In genomic region chr4:33260311-33260710, GRCm38 (mm10) we compare ENCODE assay signal across 24 mouse cellular contexts. TPM values are rescaled to one million over a fixed set of nuclear protein-coding genes. Genes with fewer than 3 reads are reported as not detected.
DNase-seq lines count a peak whose midpoint lies in the region; ATAC-seq and TF ChIP-seq lines count a peak whose summit lies in the region.
"Had no signal": no experiment of that assay in that cellular context is flagged by ENCODE, and none has a peak within 500 bp of the region (broad histone marks: within the 10 kb centered on the region; RNA-seq: fewer than 3 reads in every experiment).

No protein-coding gene starts in this region.

- no peak overlapping the region for H3K4me2 ChIP-seq in intestine, postnatal 0 days (replicated peaks; ENCODE audit: low read depth)
- no peak overlapping the region for H3K4me2 ChIP-seq in intestine, embryonic 16.5 days (ENCODE audit: low read depth, low read length)
- H3K4me2 ChIP-seq: hindbrain, embryonic 13.5 days; limb, embryonic 12.5 days had no signal

- TF ChIP-seq CTCF in intestine, postnatal 0 days (IDR thresholded peaks at IDR 0.05; ENCODE audit: low read depth): no peak
- no peak for TF ChIP-seq CTCF in embryonic fibroblast, embryonic 13.5 days (IDR thresholded peaks at IDR 0.05; ENCODE audit: borderline replicate concordance, insufficient read depth, low read length)

- no peaks in the 10 kb centered on the region for H3K9me3 ChIP-seq in intestine, postnatal 0 days (ENCODE audit: control insufficient read depth)
- H3K9me3 ChIP-seq in intestine, embryonic 16.5 days (ENCODE audit: control insufficient read depth, low read length): no peaks in the 10 kb centered on the region
- H3K9me3 ChIP-seq: forebrain, embryonic 10.5 days; hindbrain, embryonic 13.5 days; limb, embryonic 12.5 days; midbrain, embryonic 10.5 days had no signal

- TF ChIP-seq POLR2A in embryonic fibroblast, embryonic 13.5 days (IDR thresholded peaks at IDR 0.05; ENCODE audit: low read depth, low read length): no peak

- no peaks in the 10 kb centered on the region for H3K36me3 ChIP-seq in intestine, postnatal 0 days (ENCODE audit: control insufficient read depth, insufficient read depth)
- no peaks in the 10 kb centered on the region for H3K36me3 ChIP-seq in intestine, embryonic 16.5 days (ENCODE audit: control insufficient read depth, insufficient read depth, low read length)
- H3K36me3 ChIP-seq: forebrain, embryonic 10.5 days; hindbrain, embryonic 13.5 days; limb, embryonic 12.5 days; midbrain, embryonic 10.5 days had no signal

- H3K9ac ChIP-seq in intestine, postnatal 0 days (ENCODE audit: low read depth, low read length): no peak overlapping the region
- H3K9ac ChIP-seq in intestine, embryonic 16.5 days (ENCODE audit: low read depth, low read length): no peak overlapping the region
- H3K9ac ChIP-seq: hindbrain, embryonic 13.5 days; limb, embryonic 12.5 days; liver, embryonic 14.5 days had no signal

- no peaks in the 10 kb centered on the region; the same call in 1 of the 2 replicates for H3K4me1 ChIP-seq in intestine, postnatal 0 days (replicated peaks; ENCODE audit: control insufficient read depth, insufficient read depth, low read length)
- H3K4me1 ChIP-seq in intestine, embryonic 16.5 days (ENCODE audit: control insufficient read depth, insufficient read depth, low read length): peaks cover 8% of the 10 kb centered on the region; the same call in 1 of the 2 replicates
- no peaks in the 10 kb centered on the region for H3K4me1 ChIP-seq in embryonic fibroblast, embryonic 13.5 days (ENCODE audit: control insufficient read depth, insufficient read depth, low read length)
- H3K4me1 ChIP-seq: hindbrain, embryonic 13.5 days had no signal

- peak; percentile 35 for DNase-seq in adrenal gland, adult 2 months
- no peak for DNase-seq in adrenal gland, adult 18-20 months (ENCODE audit: low spot score in 2 of 2)
- peak; percentile 41 for DNase-seq in 416B (ENCODE audit: low read depth)
- no peak for DNase-seq in left cerebral cortex, postnatal 36 days (ENCODE audit: low spot score in 2 of 2)
- DNase-seq: adrenal gland, postnatal 10 days; cerebellum, adult 11 months; embryo, embryonic 11 days; heart, postnatal 14 days; kidney, adult 9 months; kidney, postnatal 36 days; layer of hippocampus, adult 9-11 months had no signal

- intact Hi-C loops in left cerebral cortex, postnatal 36 days (cut with DNase I): no loop called here

- no peak overlapping the region for H3K4me3 ChIP-seq in intestine, postnatal 0 days (ENCODE audit: low read depth, low read length)
- H3K4me3 ChIP-seq in intestine, embryonic 16.5 days (ENCODE audit: low read length): no peak overlapping the region
- no peak overlapping the region for H3K4me3 ChIP-seq in embryonic fibroblast, embryonic 13.5 days (ENCODE audit: insufficient read depth, low read length)
- H3K4me3 ChIP-seq: forebrain, embryonic 10.5 days; hindbrain, embryonic 13.5 days; limb, embryonic 12.5 days; midbrain, embryonic 10.5 days had no signal

- H3K27ac ChIP-seq in intestine, postnatal 0 days (ENCODE audit: low read depth, low read length): peak overlapping the region; percentile 87; the same call in 1 of the 2 replicates
- H3K27ac ChIP-seq in intestine, embryonic 16.5 days (ENCODE audit: low read length): no peak overlapping the region
- H3K27ac ChIP-seq in embryonic fibroblast, embryonic 13.5 days (ENCODE audit: insufficient read depth, low read length): peak overlapping the region; percentile 65
- H3K27ac ChIP-seq: forebrain, embryonic 10.5 days; hindbrain, embryonic 13.5 days; limb, embryonic 12.5 days; macrophage; midbrain, embryonic 10.5 days had no signal

- no peaks in the 10 kb centered on the region for H3K27me3 ChIP-seq in intestine, postnatal 0 days (replicated peaks; ENCODE audit: control insufficient read depth, insufficient read depth, low read length)
- no peaks in the 10 kb centered on the region for H3K27me3 ChIP-seq in intestine, embryonic 16.5 days (replicated peaks; ENCODE audit: control insufficient read depth, insufficient read depth, low read length)
- H3K27me3 ChIP-seq: hindbrain, embryonic 13.5 days; limb, embryonic 12.5 days had no signal

- no peak for ATAC-seq in intestine, postnatal 0 days
- no peak for ATAC-seq in intestine, embryonic 16.5 days
- no peak for ATAC-seq in erythroblast, adult 5-6 weeks (replicated peaks; ENCODE audit: low FRiP score, poor library complexity, severe bottlenecking)
- ATAC-seq: inflammation-experienced regulatory T-cells, adult 6 months had no signal

RNA-seq across cellular contexts. Expression of gene Pnrc1, which starts 29.7 kb away (rescaled TPM):
- total RNA-seq in adrenal gland, adult 2 months (2021): 100 to 1,000 TPM; 165 to 239 TPM
- polyA plus RNA-seq in adrenal gland, adult 2 months (2012; rRNA removed): 205 and 321 TPM in 2 replicates
- 100 to 1,000 TPM; 185 to 217 TPM for total RNA-seq in adrenal gland, adult 18-20 months (2021)
- polyA plus RNA-seq in intestine, postnatal 0 days (2015; fragmentation: Nextera tagmentation; extraction: Ambion mirVana): 113 and 131 TPM in 2 replicates
- polyA plus RNA-seq in intestine, embryonic 16.5 days (2015; fragmentation: Nextera tagmentation; extraction: Ambion mirVana): 51.0 and 59.6 TPM in 2 replicates
- polyA plus RNA-seq in embryonic fibroblast, embryonic 13.5 days (2011; ENCODE audit: insufficient read length, low read depth, missing spikeins): 50.9 and 66.6 TPM in 2 replicates
- 100 to 1,000 TPM; 141 to 143 TPM for total RNA-seq in left cerebral cortex, postnatal 36 days (2021)
- 234 and 244 TPM in 2 replicates for total RNA-seq in erythroblast, adult 5-6 weeks (2015; ENCODE audit: low replicate concordance)
- 215 and 244 TPM in 2 replicates for total RNA-seq in erythroblast, adult 5-6 weeks (2017; ENCODE audit: low replicate concordance)

RNA-seq across cellular contexts. Expression of gene Rngtt, which starts 49.8 kb away (rescaled TPM):
- 10 to 100 TPM; 33.4 to 37.4 TPM for total RNA-seq in adrenal gland, adult 2 months (2021)
- 2.3 and 2.5 TPM in 2 replicates for polyA plus RNA-seq in adrenal gland, adult 2 months (2012; rRNA removed)
- total RNA-seq in adrenal gland, adult 18-20 months (2021): 10 to 100 TPM; 29.8 to 34.0 TPM
- 7.7 and 10.0 TPM in 2 replicates for polyA plus RNA-seq in intestine, postnatal 0 days (2015; fragmentation: Nextera tagmentation; extraction: Ambion mirVana)
- polyA plus RNA-seq in intestine, embryonic 16.5 days (2015; fragmentation: Nextera tagmentation; extraction: Ambion mirVana): 15.9 and 16.3 TPM in 2 replicates
- 24.9 and 30.7 TPM in 2 replicates for polyA plus RNA-seq in embryonic fibroblast, embryonic 13.5 days (2011; ENCODE audit: insufficient read length, low read depth, missing spikeins)
- total RNA-seq in left cerebral cortex, postnatal 36 days (2021): 10 to 100 TPM; 21.8 to 29.0 TPM
- total RNA-seq in erythroblast, adult 5-6 weeks (2015; ENCODE audit: low replicate concordance): 55.8 and 61.3 TPM in 2 replicates
- 109 and 206 TPM in 2 replicates for total RNA-seq in erythroblast, adult 5-6 weeks (2017; ENCODE audit: low replicate concordance)

RNA-seq across cellular contexts. Expression of gene Srsf12, which starts 51.5 kb away (rescaled TPM):
- total RNA-seq in adrenal gland, adult 2 months (2021): under 1 TPM; 0.55 to 0.98 TPM
- 0.22 and 0.85 TPM in 2 replicates for polyA plus RNA-seq in adrenal gland, adult 2 months (2012; rRNA removed)
- 1 to 10 TPM in 1 of 2 experiments, under 1 TPM in 1; 0.86 to 1.0 TPM for total RNA-seq in adrenal gland, adult 18-20 months (2021)
- 1.5 and 2.0 TPM in 2 replicates for polyA plus RNA-seq in intestine, postnatal 0 days (2015; fragmentation: Nextera tagmentation; extraction: Ambion mirVana)
- 4.7 and 5.2 TPM in 2 replicates for polyA plus RNA-seq in intestine, embryonic 16.5 days (2015; fragmentation: Nextera tagmentation; extraction: Ambion mirVana)
- 1.2 and 2.2 TPM in 2 replicates for polyA plus RNA-seq in embryonic fibroblast, embryonic 13.5 days (2011; ENCODE audit: insufficient read length, low read depth, missing spikeins)
- total RNA-seq in left cerebral cortex, postnatal 36 days (2021): 10 to 100 TPM; 23.6 to 26.8 TPM
- total RNA-seq in erythroblast, adult 5-6 weeks (2015; ENCODE audit: low replicate concordance): not detected in 2 replicates
- total RNA-seq in erythroblast, adult 5-6 weeks (2017; ENCODE audit: low replicate concordance): 0.09 and 0.14 TPM in 2 replicates
- total RNA-seq: gastrocnemius, adult 8-10 months; heart, adult 18-20 months; heart, postnatal 14 days had no signal
- polyA plus RNA-seq: macrophage had no signal

Comparison
In these comparisons a context has a peak if more than half of its experiments do, and no peak if none do; other contexts are left out.
1. DNase-seq: peak in adrenal gland, adult 2 months (single experiment) and 416B (single experiment); none in adrenal gland, adult 18-20 months (0 of 2) and left cerebral cortex, postnatal 36 days (0 of 2).
2. RNA of gene Srsf12, which starts 51.5 kb away (total RNA-seq): 23.6 to 26.8 TPM in left cerebral cortex, postnatal 36 days; 0.86 to 1.0 TPM in adrenal gland, adult 18-20 months, 0.55 to 0.98 TPM in adrenal gland, adult 2 months and 0.09 to 0.14 TPM in erythroblast, adult 5-6 weeks; every median in the first group is over 10 times any median in the second.